Mouse (Mus musculus) limb, embryonic 14.5 days (tissue): ENCODE data around the gene Efcab14. TPM values are rescaled to one million over a fixed set of nuclear protein-coding genes. Genes with fewer than 3 reads are reported as not detected.
A peak's percentile ranks its signal among the peaks of the same experiment; 100 is the strongest.

Experiments used
- ATAC-seq: fragments of 200-750 bp; cut with Nextera tagmentation; 2 replicates; pipeline ENCODE4 v1.8.0; 2017; ENCODE audit warnings: low read depth, moderate number of reproducible peaks, moderate TSS enrichment; ENCODE audit not compliant: low FRiP score
- DNase-seq: peaks from one replicate; pipeline ENCODE4 v3.0.0-alpha.2; 2015; ENCODE audit warnings: low spot score
- H3K27ac ChIP-seq: fragments of 300-500 bp; sonication (generic); replicated peaks from 2 replicates; pipeline ENCODE4 v1.5.1; 2014; ENCODE audit warnings: low read depth, mild to moderate bottlenecking, low read length, moderate library complexity, mixed read lengths
- H3K27me3 ChIP-seq: fragments of 300-500 bp; sonication (generic); 2 replicates; pipeline ENCODE4 v1.6.1; 2014; ENCODE audit warnings: low read length, mixed read lengths; ENCODE audit not compliant: control insufficient read depth, insufficient read depth
- H3K36me3 ChIP-seq: fragments of 300-500 bp; sonication (generic); 2 replicates; pipeline ENCODE4 v1.6.1; 2014; ENCODE audit warnings: mild to moderate bottlenecking, low read length, moderate library complexity, mixed read lengths; ENCODE audit not compliant: control insufficient read depth, insufficient read depth
- H3K4me1 ChIP-seq: fragments of 300-500 bp; sonication (generic); 2 replicates; pipeline ENCODE4 v1.6.1; 2014; ENCODE audit warnings: antibody characterized with exemption, low read length, mixed read lengths; ENCODE audit not compliant: control insufficient read depth, insufficient read depth
- H3K4me2 ChIP-seq: fragments of 300-500 bp; sonication (generic); replicated peaks from 2 replicates; pipeline ENCODE4 v1.6.1; 2014; ENCODE audit warnings: low read depth, mild to moderate bottlenecking, low read length, moderate library complexity; ENCODE audit not compliant: severe bottlenecking
- H3K4me3 ChIP-seq: fragments of 300-500 bp; sonication (generic); replicated peaks from 2 replicates; pipeline ENCODE4 v1.5.1; 2014; ENCODE audit warnings: low read length
- H3K9ac ChIP-seq: fragments of 300-500 bp; sonication (generic); 2 replicates; pipeline ENCODE4 v1.6.1; 2014; ENCODE audit warnings: mild to moderate bottlenecking, low read depth, low read length, moderate library complexity; ENCODE audit not compliant: severe bottlenecking
- H3K9me3 ChIP-seq: fragments of 300-500 bp; sonication (generic); 2 replicates; pipeline ENCODE4 v1.6.1; 2016; ENCODE audit warnings: low read length; ENCODE audit not compliant: control insufficient read depth
- POLR2A ChIP-seq: fragments of 200-500 bp; IDR thresholded peaks from 2 replicates; pipeline ENCODE4 v1.8.0; 2012; ENCODE audit warnings: inconsistent platforms, mild to moderate bottlenecking, moderate library complexity, borderline replicate concordance; ENCODE audit not compliant: insufficient read depth, insufficient read length; ENCODE audit errors: extremely low read depth
- WGBS: fragments of 180-500 bp; shearing (Covaris S2); extraction: QIAGEN DNeasy Blood & Tissue Kit; methylation state at CpG from one replicate; pipeline ENCODE4 v1.1.7; 2014; 5-methylcytosine and 5-hydroxymethylcytosine counted together
- polyA plus RNA-seq, 2 experiments: library from polyadenylated mRNA; depleted of rRNA in 1 of 2; stranded (reverse) in 1 of 2; unstranded in 1 of 2; fragments of >200 nt; fragmentation: Nextera tagmentation in 1 of 2; extraction: Ambion mirVana in 1 of 2; gene quantifications; 2 replicates each; pipeline versions ENCODE4 v1.2.1 to v1.2.3; 2012 to 2014

The Efcab14 gene
- polyA plus RNA-seq, 2 experiments, result 24.8 to 35.2 TPM

DNA sequence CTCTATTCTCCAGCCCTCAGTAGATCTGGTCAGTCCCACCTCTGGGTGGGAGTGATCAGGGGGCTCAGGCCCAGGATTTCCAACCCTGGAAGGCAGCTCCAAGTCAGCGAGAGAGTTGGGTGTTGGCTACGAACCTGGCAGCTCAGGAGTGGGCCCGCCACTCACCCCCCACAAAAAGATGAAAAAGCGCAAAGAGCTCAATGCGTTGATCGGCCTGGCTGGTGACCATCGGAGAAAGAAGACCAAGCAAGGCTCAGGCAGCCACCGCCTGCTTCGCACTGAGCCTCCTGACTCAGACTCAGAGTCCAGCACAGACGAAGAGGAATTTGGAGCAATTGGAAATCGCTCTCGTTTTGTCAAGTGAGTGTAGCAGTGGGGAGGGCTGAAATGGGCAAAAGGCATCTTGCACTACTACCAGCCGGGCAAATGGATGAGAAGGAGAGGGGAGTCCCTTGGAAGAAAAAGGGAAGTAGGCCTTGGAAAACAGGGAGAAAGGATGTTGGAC, 989 bp downstream of the Efcab14 start:
- no peak for DNase-seq
- no peak overlapping the region for H3K27ac ChIP-seq
- H3K4me1 ChIP-seq, result peaks cover 15% of the 10 kb centered on the region
- peak overlapping the region; percentile 53 for H3K4me2 ChIP-seq
- peak overlapping the region; percentile 80 for H3K4me3 ChIP-seq
- no peak for ATAC-seq
- H3K36me3 ChIP-seq, result peaks cover 12% of the 10 kb centered on the region
- H3K9ac ChIP-seq, result peak overlapping the region; percentile 83
- H3K27me3 ChIP-seq, result no peaks in the 10 kb centered on the region
- no peak for TF ChIP-seq POLR2A
- 42% methylated on average over 13 of the region's 13 CpGs for WGBS
- H3K9me3 ChIP-seq, result no peaks in the 10 kb centered on the region

DNA sequence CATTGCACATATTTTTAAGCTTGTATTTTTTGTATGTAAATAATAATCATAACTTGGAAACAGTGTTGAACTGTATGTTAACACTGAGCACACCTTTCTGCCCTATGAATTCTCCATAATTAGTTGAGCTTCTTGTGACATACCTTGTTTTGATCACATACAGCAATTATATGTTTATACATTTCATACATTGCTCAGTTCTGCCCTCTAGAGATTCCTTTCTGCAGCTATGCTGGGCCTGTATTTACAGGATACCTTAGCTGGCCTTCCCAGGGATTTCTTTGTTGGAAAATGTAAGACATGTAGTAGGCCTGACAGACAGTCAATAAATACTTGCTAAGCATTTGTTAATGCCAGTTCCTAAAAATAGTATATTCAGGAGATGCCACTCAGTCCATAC, 5.1 kb downstream of the Efcab14 start:
- peaks cover 34% of the 10 kb centered on the region for H3K36me3 ChIP-seq
- no peak overlapping the region for H3K27ac ChIP-seq
- DNase-seq, result no peak
- no peak overlapping the region for H3K9ac ChIP-seq
- H3K4me1 ChIP-seq, result peaks cover 15% of the 10 kb centered on the region
- H3K27me3 ChIP-seq, result no peaks in the 10 kb centered on the region
- ATAC-seq, result no peak
- no peak overlapping the region for H3K4me3 ChIP-seq
- no peaks in the 10 kb centered on the region for H3K9me3 ChIP-seq
- H3K4me2 ChIP-seq, result no peak overlapping the region
- no peak for TF ChIP-seq POLR2A

- H3K9ac ChIP-seq, result no peak overlapping the region
- no peak overlapping the region for H3K4me3 ChIP-seq
- no peaks in the 10 kb centered on the region for H3K9me3 ChIP-seq
- ATAC-seq, result no peak
- TF ChIP-seq POLR2A, result no peak
- H3K27me3 ChIP-seq, result no peaks in the 10 kb centered on the region
- H3K4me2 ChIP-seq, result no peak overlapping the region
- 86% methylated on average over 4 of the region's 4 CpGs for WGBS
- no peak overlapping the region for H3K27ac ChIP-seq
- no peak for DNase-seq
- peaks cover 15% of the 10 kb centered on the region for H3K4me1 ChIP-seq
- H3K36me3 ChIP-seq, result peaks cover 36% of the 10 kb centered on the region
Observed at GRCm38 (mm10) chr4:115743096-115743495, 5.6 kb downstream of the Efcab14 start.

GRCm38 (mm10) chr4:115748181-115748580, 10.6 kb downstream of the Efcab14 start:
- Histone ChIP-seq H3K4me3 (no peak overlapping the region), H3K9ac (no peak overlapping the region), H3K4me2 (no peak overlapping the region), H3K9me3 (no peaks in the 10 kb centered on the region), H3K27me3 (no peaks in the 10 kb centered on the region), H3K36me3 (peaks cover 35% of the 10 kb centered on the region), H3K4me1 (no peaks in the 10 kb centered on the region), H3K27ac (no peak overlapping the region)
- DNase-seq (no peak), ATAC-seq (no peak)
- 37% methylated on average over 1 of the region's 1 CpGs for WGBS
- TF ChIP-seq POLR2A, result no peak

GRCm38 (mm10) chr4:115749336-115749735, 11.8 kb downstream of the Efcab14 start:
- no peak overlapping the region for H3K4me3 ChIP-seq
- peaks cover 33% of the 10 kb centered on the region for H3K36me3 ChIP-seq
- no peak for ATAC-seq

DNA sequence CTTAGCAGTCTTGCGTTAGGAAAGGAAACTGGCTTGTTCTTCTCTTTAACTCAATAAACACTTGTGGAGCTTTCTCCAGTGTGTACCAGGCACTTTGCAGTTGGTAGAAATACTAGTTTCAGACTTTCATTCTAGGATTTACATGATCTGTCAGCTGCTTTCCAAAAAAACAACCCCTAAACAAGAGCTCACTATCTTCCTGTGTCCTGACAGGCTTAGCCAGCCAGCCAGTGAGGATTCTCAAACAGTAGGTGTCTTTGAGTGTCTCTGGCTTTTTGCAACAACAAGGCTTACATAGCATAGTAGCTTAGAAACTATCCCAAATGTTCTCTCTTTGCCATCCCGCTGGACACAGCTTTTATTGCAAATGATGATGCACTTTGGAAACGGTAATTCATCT, 16.6 kb downstream of the Efcab14 start:
- no peak overlapping the region for H3K9ac ChIP-seq
- no peaks in the 10 kb centered on the region for H3K9me3 ChIP-seq
- H3K27ac ChIP-seq, result no peak overlapping the region
- no peak overlapping the region for H3K4me2 ChIP-seq
- no peaks in the 10 kb centered on the region for H3K4me1 ChIP-seq
- H3K4me3 ChIP-seq, result no peak overlapping the region
- peaks cover 26% of the 10 kb centered on the region for H3K36me3 ChIP-seq
- ATAC-seq (no peak), DNase-seq (no peak)
- TF ChIP-seq POLR2A, result no peak
- WGBS, result 83% methylated on average over 3 of the region's 3 CpGs
- H3K27me3 ChIP-seq, result no peaks in the 10 kb centered on the region

More at GRCm38 (mm10) chr4:115749336-115749735, 11.8 kb downstream of the Efcab14 start:
- DNase-seq, result no peak
- Histone ChIP-seq H3K4me1 (no peaks in the 10 kb centered on the region), H3K9me3 (no peaks in the 10 kb centered on the region), H3K27ac (no peak overlapping the region), H3K4me2 (no peak overlapping the region), H3K9ac (no peak overlapping the region), H3K27me3 (no peaks in the 10 kb centered on the region)
- WGBS, result 77% methylated on average over 1 of the region's 1 CpGs
- no peak for TF ChIP-seq POLR2A
